Mouse (Mus musculus): ENCODE results near the gene Crybg3. TPM values are rescaled to one million over a fixed set of nuclear protein-coding genes. Genes with fewer than 3 reads are reported as not detected.

Gene Crybg3
- polyA plus RNA-seq, 1 experiment from 2014 or later, result 7.3 TPM

GRCm38 (mm10) chr16:59515169-59515568 is 85.6 kb downstream of the Crybg3 start:
- 92% methylated on average over 5 of the region's 5 CpGs for WGBS
- Histone ChIP-seq H3K27me3 (ENCODE audit: control insufficient read depth, insufficient read depth, low read length) (no peaks in the 10 kb centered on the region), H3K27ac (replicated peaks; ENCODE audit: low read depth, low read length) (no peak overlapping the region), H3K9ac (ENCODE audit: low read length) (no peak overlapping the region), H3K4me3 (ENCODE audit: low read depth, low read length) (no peak overlapping the region), H3K4me2 (ENCODE audit: low read depth, severe bottlenecking) (no peak overlapping the region), H3K9me3 (ENCODE audit: control insufficient read depth, low read length) (no peaks in the 10 kb centered on the region; the same call in 1 of the 2 replicates), H3K4me1 (ENCODE audit: control insufficient read depth, insufficient read depth, low read length) (0 out of 2 replicates have a peak, but pooled peaks cover 2% of the 10 kb centered on the region), H3K36me3 (ENCODE audit: control insufficient read depth, insufficient read depth, low read length) (0 out of 2 replicates have a peak, but pooled peaks cover 2% of the 10 kb centered on the region)
- no peak for DNase-seq (ENCODE audit: low spot score)
- no peak for ATAC-seq (ENCODE audit: insufficient number of reproducible peaks, low FRiP score, low TSS enrichment, low read depth)

GRCm38 (mm10) chr16:59509830-59510229 is 90.9 kb downstream of the Crybg3 start:
- WGBS, result 91% methylated on average over 5 of the region's 5 CpGs
- ATAC-seq (ENCODE audit: insufficient number of reproducible peaks, low FRiP score, low TSS enrichment, low read depth) (no peak), DNase-seq (ENCODE audit: low spot score) (no peak)
- Histone ChIP-seq H3K4me3 (ENCODE audit: low read depth, low read length) (no peak overlapping the region), H3K9ac (ENCODE audit: low read length) (no peak overlapping the region), H3K36me3 (ENCODE audit: control insufficient read depth, insufficient read depth, low read length) (no peaks in the 10 kb centered on the region), H3K4me2 (ENCODE audit: low read depth, severe bottlenecking) (no peak overlapping the region), H3K4me1 (ENCODE audit: control insufficient read depth, insufficient read depth, low read length) (no peaks in the 10 kb centered on the region), H3K9me3 (ENCODE audit: control insufficient read depth, low read length) (no peaks in the 10 kb centered on the region), H3K27me3 (ENCODE audit: control insufficient read depth, insufficient read depth, low read length) (no peaks in the 10 kb centered on the region), H3K27ac (replicated peaks; ENCODE audit: low read depth, low read length) (no peak overlapping the region)

- no peaks in the 10 kb centered on the region for H3K4me1 ChIP-seq (ENCODE audit: control insufficient read depth, insufficient read depth, low read length)
- ATAC-seq (ENCODE audit: insufficient number of reproducible peaks, low FRiP score, low TSS enrichment, low read depth) (no peak), DNase-seq (ENCODE audit: low spot score) (no peak)
- H3K27ac ChIP-seq (replicated peaks; ENCODE audit: low read depth, low read length), result no peak overlapping the region
- H3K36me3 ChIP-seq (ENCODE audit: control insufficient read depth, insufficient read depth, low read length), result no peaks in the 10 kb centered on the region
- H3K27me3 ChIP-seq (ENCODE audit: control insufficient read depth, insufficient read depth, low read length), result no peaks in the 10 kb centered on the region
- no peak overlapping the region for H3K9ac ChIP-seq (ENCODE audit: low read length)
- WGBS, result 89% methylated on average over 3 of the region's 3 CpGs
- no peak overlapping the region for H3K4me3 ChIP-seq (ENCODE audit: low read depth, low read length)
- H3K4me2 ChIP-seq (ENCODE audit: low read depth, severe bottlenecking), result no peak overlapping the region
- H3K9me3 ChIP-seq (ENCODE audit: control insufficient read depth, low read length), result no peaks in the 10 kb centered on the region
These were observed 101.6 kb downstream of the Crybg3 start for GRCm38 (mm10) chr16:59499180-59499579.

GRCm38 (mm10) chr16:59497947-59498346 is 102.8 kb downstream of the Crybg3 start:
- Histone ChIP-seq H3K4me1 (ENCODE audit: control insufficient read depth, insufficient read depth, low read length) (no peaks in the 10 kb centered on the region), H3K27ac (replicated peaks; ENCODE audit: low read depth, low read length) (no peak overlapping the region), H3K36me3 (ENCODE audit: control insufficient read depth, insufficient read depth, low read length) (peaks cover 3% of the 10 kb centered on the region; the same call in 1 of the 2 replicates), H3K4me2 (ENCODE audit: low read depth, severe bottlenecking) (no peak overlapping the region), H3K9me3 (ENCODE audit: control insufficient read depth, low read length) (no peaks in the 10 kb centered on the region), H3K27me3 (ENCODE audit: control insufficient read depth, insufficient read depth, low read length) (no peaks in the 10 kb centered on the region), H3K4me3 (ENCODE audit: low read depth, low read length) (no peak overlapping the region), H3K9ac (ENCODE audit: low read length) (no peak overlapping the region)
- ATAC-seq (ENCODE audit: insufficient number of reproducible peaks, low FRiP score, low TSS enrichment, low read depth), result no peak
- no peak for DNase-seq (ENCODE audit: low spot score)
- WGBS, result 70% methylated on average over 1 of the region's 1 CpGs

DNA sequence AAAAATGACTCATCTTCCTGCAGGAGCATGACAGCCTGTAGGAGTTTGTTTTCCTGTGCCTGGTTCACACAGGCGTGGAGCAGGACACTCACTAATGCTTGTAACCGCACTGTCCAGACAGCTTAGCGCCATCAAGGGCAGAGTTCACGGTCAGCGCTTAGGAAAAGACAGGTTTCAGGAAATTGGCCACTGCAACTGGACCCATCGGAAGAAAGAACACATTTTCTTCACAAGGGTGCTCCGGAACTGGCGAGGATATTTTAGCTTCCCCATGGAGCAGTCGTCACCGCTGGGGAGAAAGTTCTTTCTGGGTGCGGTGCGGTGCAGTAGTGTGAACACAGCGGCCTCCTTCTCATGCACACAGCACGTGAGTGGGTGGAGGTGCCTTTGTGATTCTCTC is 107.6 kb downstream of the Crybg3 start:
- Histone ChIP-seq H3K4me1 (ENCODE audit: control insufficient read depth, insufficient read depth, low read length) (no peaks in the 10 kb centered on the region), H3K9ac (ENCODE audit: low read length) (no peak overlapping the region), H3K4me2 (ENCODE audit: low read depth, severe bottlenecking) (no peak overlapping the region), H3K4me3 (ENCODE audit: low read depth, low read length) (no peak overlapping the region), H3K9me3 (ENCODE audit: control insufficient read depth, low read length) (no peaks in the 10 kb centered on the region), H3K36me3 (ENCODE audit: control insufficient read depth, insufficient read depth, low read length) (peaks cover 19% of the 10 kb centered on the region; the same call in 1 of the 2 replicates), H3K27me3 (ENCODE audit: control insufficient read depth, insufficient read depth, low read length) (no peaks in the 10 kb centered on the region), H3K27ac (replicated peaks; ENCODE audit: low read depth, low read length) (no peak overlapping the region)
- WGBS, result 92% methylated on average over 14 of the region's 14 CpGs
- DNase-seq (ENCODE audit: low spot score) (no peak), ATAC-seq (ENCODE audit: insufficient number of reproducible peaks, low FRiP score, low TSS enrichment, low read depth) (no peak)

GRCm38 (mm10) chr16:59487975-59488548 is 112.7 kb downstream of the Crybg3 start:
- DNase-seq (ENCODE audit: low spot score) (no peak), ATAC-seq (ENCODE audit: insufficient number of reproducible peaks, low FRiP score, low TSS enrichment, low read depth) (no peak)
- Histone ChIP-seq H3K4me2 (ENCODE audit: low read depth, severe bottlenecking) (no peak overlapping the region), H3K27me3 (ENCODE audit: control insufficient read depth, insufficient read depth, low read length) (no peaks in the 10 kb centered on the region), H3K4me1 (ENCODE audit: control insufficient read depth, insufficient read depth, low read length) (0 out of 2 replicates have a peak, but pooled peaks cover 3% of the 10 kb centered on the region), H3K27ac (replicated peaks; ENCODE audit: low read depth, low read length) (no peak overlapping the region), H3K9me3 (ENCODE audit: control insufficient read depth, low read length) (no peaks in the 10 kb centered on the region), H3K36me3 (ENCODE audit: control insufficient read depth, insufficient read depth, low read length) (peaks cover 22% of the 10 kb centered on the region; the same call in 1 of the 2 replicates), H3K9ac (ENCODE audit: low read length) (no peak overlapping the region), H3K4me3 (ENCODE audit: low read depth, low read length) (no peak overlapping the region)
- 80% methylated on average over 9 of the region's 9 CpGs for WGBS

GRCm38 (mm10) chr16:59487239-59487638 is 113.5 kb downstream of the Crybg3 start:
- no peak overlapping the region for H3K4me3 ChIP-seq (ENCODE audit: low read depth, low read length)
- DNase-seq (ENCODE audit: low spot score), result no peak
- no peaks in the 10 kb centered on the region for H3K9me3 ChIP-seq (ENCODE audit: control insufficient read depth, low read length)
- no peak overlapping the region for H3K27ac ChIP-seq (replicated peaks; ENCODE audit: low read depth, low read length)
- H3K9ac ChIP-seq (ENCODE audit: low read length), result no peak overlapping the region
- ATAC-seq (ENCODE audit: insufficient number of reproducible peaks, low FRiP score, low TSS enrichment, low read depth), result no peak
- 81% methylated on average over 7 of the region's 7 CpGs for whole genome bisulfite sequencing
- H3K4me2 ChIP-seq (ENCODE audit: low read depth, severe bottlenecking), result no peak overlapping the region
- 0 out of 2 replicates have a peak, but pooled peaks cover 3% of the 10 kb centered on the region for H3K4me1 ChIP-seq (ENCODE audit: control insufficient read depth, insufficient read depth, low read length)
- peaks cover 19% of the 10 kb centered on the region; the same call in 1 of the 2 replicates for H3K36me3 ChIP-seq (ENCODE audit: control insufficient read depth, insufficient read depth, low read length)
- H3K27me3 ChIP-seq (ENCODE audit: control insufficient read depth, insufficient read depth, low read length), result no peaks in the 10 kb centered on the region

DNA sequence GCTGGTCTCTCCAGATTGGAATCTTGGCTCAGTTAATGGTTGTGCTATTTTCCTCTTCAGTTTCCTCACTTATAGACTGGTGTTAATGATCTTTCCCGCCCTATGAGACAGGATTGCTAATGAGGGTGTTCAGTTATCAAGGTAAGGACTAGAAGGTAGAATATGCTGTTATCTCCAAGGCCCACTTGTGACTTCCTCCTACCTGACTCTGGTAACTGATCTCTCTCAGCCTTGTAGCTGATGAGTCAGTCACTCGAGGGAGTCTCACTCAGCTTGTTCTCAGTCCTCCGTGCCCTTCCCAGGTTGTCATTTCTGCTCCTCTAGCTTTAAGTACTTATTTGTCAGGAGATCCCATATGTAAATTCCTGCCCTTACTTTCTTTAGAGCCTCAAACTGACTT is 122.8 kb downstream of the Crybg3 start:
- H3K9me3 ChIP-seq (ENCODE audit: control insufficient read depth, low read length), result no peaks in the 10 kb centered on the region
- H3K9ac ChIP-seq (ENCODE audit: low read length), result no peak overlapping the region
- H3K4me3 ChIP-seq (ENCODE audit: low read depth, low read length), result no peak overlapping the region
- no peak for ATAC-seq (ENCODE audit: insufficient number of reproducible peaks, low FRiP score, low TSS enrichment, low read depth)
- H3K27ac ChIP-seq (replicated peaks; ENCODE audit: low read depth, low read length), result no peak overlapping the region
- H3K36me3 ChIP-seq (ENCODE audit: control insufficient read depth, insufficient read depth, low read length), result no peaks in the 10 kb centered on the region; the same call in 1 of the 2 replicates
- WGBS, result 93% methylated on average over 3 of the region's 3 CpGs
- H3K4me1 ChIP-seq (ENCODE audit: control insufficient read depth, insufficient read depth, low read length), result no peaks in the 10 kb centered on the region
- no peak overlapping the region for H3K4me2 ChIP-seq (ENCODE audit: low read depth, severe bottlenecking)
- H3K27me3 ChIP-seq (ENCODE audit: control insufficient read depth, insufficient read depth, low read length), result no peaks in the 10 kb centered on the region
- DNase-seq (ENCODE audit: low spot score), result no peak

DNA sequence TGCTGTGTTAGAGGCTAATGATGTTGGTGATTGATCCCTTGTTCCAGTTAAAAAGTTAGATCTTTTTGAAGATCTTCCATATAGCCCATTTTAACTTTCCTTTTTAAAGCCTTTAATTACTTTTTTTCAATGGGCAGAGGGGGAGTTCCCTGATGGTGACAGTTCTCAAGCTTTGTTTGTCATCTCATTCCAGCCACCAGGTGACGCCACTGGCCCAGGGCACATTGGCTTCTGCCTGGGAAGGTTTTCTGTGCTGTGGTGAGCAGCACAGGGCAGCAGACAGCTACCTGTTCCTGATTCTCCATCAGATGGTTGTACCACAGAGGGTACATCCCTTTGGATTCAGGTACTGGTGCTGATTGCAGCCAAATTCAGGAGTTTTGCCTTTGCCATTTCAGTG is 126.0 kb downstream of the Crybg3 start:
- Histone ChIP-seq H3K4me1 (ENCODE audit: control insufficient read depth, insufficient read depth, low read length) (0 out of 2 replicates have a peak, but pooled peaks cover 4% of the 10 kb centered on the region), H3K27ac (replicated peaks; ENCODE audit: low read depth, low read length) (no peak overlapping the region), H3K36me3 (ENCODE audit: control insufficient read depth, insufficient read depth, low read length) (no peaks in the 10 kb centered on the region), H3K27me3 (ENCODE audit: control insufficient read depth, insufficient read depth, low read length) (no peaks in the 10 kb centered on the region), H3K9me3 (ENCODE audit: control insufficient read depth, low read length) (no peaks in the 10 kb centered on the region), H3K4me2 (ENCODE audit: low read depth, severe bottlenecking) (no peak overlapping the region), H3K9ac (ENCODE audit: low read length) (no peak overlapping the region), H3K4me3 (ENCODE audit: low read depth, low read length) (no peak overlapping the region)
- 19% methylated on average over 1 of the region's 1 CpGs for WGBS
- no peak for ATAC-seq (ENCODE audit: insufficient number of reproducible peaks, low FRiP score, low TSS enrichment, low read depth)
- DNase-seq (ENCODE audit: low spot score), result peak; percentile 64

Data from limb, embryonic 11.5 days (tissue).